Comparison of ENCODE assay signal across 10 mouse cellular contexts in genomic region chr16:21398345-21399051, GRCm38 (mm10). TPM values are rescaled to one million over a fixed set of nuclear protein-coding genes. Genes with fewer than 3 reads are reported as not detected.
A peak's percentile ranks its signal among the peaks of the same experiment; 100 is the strongest.
DNase-seq lines count a peak whose midpoint lies in the region; ATAC-seq and TF ChIP-seq lines count a peak whose summit lies in the region.
"Had no signal": no experiment of that assay in that cellular context is flagged by ENCODE, and none has a peak within 500 bp of the region (broad histone marks: within the 10 kb centered on the region; RNA-seq: fewer than 3 reads in every experiment).

No protein-coding gene starts in this region.

- H3K4me3 ChIP-seq in lung, postnatal 0 days (ENCODE audit: low read depth, low read length) = no peak overlapping the region
- no peak overlapping the region for H3K4me3 ChIP-seq in forebrain, embryonic 14.5 days (ENCODE audit: low read depth, low read length)
- no peak overlapping the region for H3K4me3 ChIP-seq in limb, embryonic 12.5 days (replicated peaks)
- no peak overlapping the region for H3K4me3 ChIP-seq in stomach, embryonic 16.5 days (replicated peaks; ENCODE audit: low read length)
- H3K4me3 ChIP-seq: erythroblast, embryonic 14.5 days had no signal

- no peak for DNase-seq in lung, postnatal 0 days (ENCODE audit: low spot score)
- DNase-seq in lung, postnatal 14 days = no peak
- DNase-seq in forebrain, embryonic 14.5 days (ENCODE audit: low spot score) = peak; percentile 45
- no peak for DNase-seq in frontal cortex, postnatal 14 days (ENCODE audit: low spot score in 2 of 2)
- DNase-seq in urinary bladder, postnatal 4 days (ENCODE audit: low spot score in 2 of 2) = no peak
- no peak for DNase-seq in right cerebral cortex, postnatal 4 days

- H3K4me1 ChIP-seq in lung, postnatal 0 days (ENCODE audit: insufficient read depth, low read depth, low read length) = 0 out of 2 replicates have a peak, but pooled peaks cover 3% of the 10 kb centered on the region
- peaks cover 13% of the 10 kb centered on the region for H3K4me1 ChIP-seq in forebrain, embryonic 14.5 days (ENCODE audit: control insufficient read depth, insufficient read depth, low read length)
- peaks cover 46% of the 10 kb centered on the region for H3K4me1 ChIP-seq in limb, embryonic 12.5 days (replicated peaks)
- H3K4me1 ChIP-seq in stomach, embryonic 16.5 days (ENCODE audit: control insufficient read depth, insufficient read depth, low read length) = peaks cover 17% of the 10 kb centered on the region

- no peaks in the 10 kb centered on the region for H3K36me3 ChIP-seq in lung, postnatal 0 days (ENCODE audit: insufficient read depth, low read length)
- H3K36me3 ChIP-seq in forebrain, embryonic 14.5 days (ENCODE audit: control insufficient read depth, insufficient read depth, low read length) = no peaks in the 10 kb centered on the region
- no peaks in the 10 kb centered on the region for H3K36me3 ChIP-seq in limb, embryonic 12.5 days
- no peaks in the 10 kb centered on the region for H3K36me3 ChIP-seq in stomach, embryonic 16.5 days (ENCODE audit: control insufficient read depth, insufficient read depth, low read length)

- H3K4me2 ChIP-seq in lung, postnatal 0 days (replicated peaks; ENCODE audit: low read depth, low read length) = no peak overlapping the region
- peak overlapping the region; percentile 25; the same call in 1 of the 2 replicates for H3K4me2 ChIP-seq in forebrain, embryonic 14.5 days (ENCODE audit: low read length)
- H3K4me2 ChIP-seq in limb, embryonic 12.5 days = no peak overlapping the region
- H3K4me2 ChIP-seq in stomach, embryonic 16.5 days (ENCODE audit: low read depth, low read length) = no peak overlapping the region

- ATAC-seq in lung, postnatal 0 days = peak; percentile 47
- ATAC-seq in forebrain, embryonic 14.5 days = peak; percentile 35; the same call in 1 of the 2 replicates
- no peak for ATAC-seq in limb, embryonic 12.5 days (ENCODE audit: insufficient number of reproducible peaks, insufficient read depth, low FRiP score, low TSS enrichment, low read depth)
- ATAC-seq in stomach, embryonic 16.5 days (ENCODE audit: insufficient read depth, low FRiP score) = peak; percentile 57; the same call in 1 of the 2 replicates

- TF ChIP-seq EP300 in lung, postnatal 0 days (IDR thresholded peaks at IDR 0.05) = no peak

- H3K27me3 ChIP-seq in lung, postnatal 0 days (replicated peaks; ENCODE audit: insufficient read depth, low read length) = no peaks in the 10 kb centered on the region; the same call in 1 of the 2 replicates
- H3K27me3 ChIP-seq in forebrain, embryonic 14.5 days (replicated peaks; ENCODE audit: control insufficient read depth, insufficient read depth, low read length) = no peaks in the 10 kb centered on the region
- H3K27me3 ChIP-seq in limb, embryonic 12.5 days = no peaks in the 10 kb centered on the region
- H3K27me3 ChIP-seq in stomach, embryonic 16.5 days (ENCODE audit: control insufficient read depth, insufficient read depth, low read length) = no peaks in the 10 kb centered on the region

- TF ChIP-seq CTCF in lung, postnatal 0 days (IDR thresholded peaks at IDR 0.05) = no peak

- H3K9ac ChIP-seq in lung, postnatal 0 days (replicated peaks; ENCODE audit: low read depth) = no peak overlapping the region
- no peak overlapping the region for H3K9ac ChIP-seq in forebrain, embryonic 14.5 days (ENCODE audit: low read length)
- H3K9ac ChIP-seq in limb, embryonic 12.5 days (replicated peaks) = peak overlapping the region; percentile 8; the same call in 1 of the 2 replicates
- peak overlapping the region; percentile 25 for H3K9ac ChIP-seq in stomach, embryonic 16.5 days (ENCODE audit: low read length)
- H3K9ac ChIP-seq: liver, embryonic 14.5 days had no signal

- no peaks in the 10 kb centered on the region for H3K9me3 ChIP-seq in lung, postnatal 0 days (ENCODE audit: low read length)
- H3K9me3 ChIP-seq in forebrain, embryonic 14.5 days (replicated peaks; ENCODE audit: control insufficient read depth, low read length) = no peaks in the 10 kb centered on the region
- no peaks in the 10 kb centered on the region for H3K9me3 ChIP-seq in limb, embryonic 12.5 days
- H3K9me3 ChIP-seq in stomach, embryonic 16.5 days (replicated peaks; ENCODE audit: control insufficient read depth, low read length) = no peaks in the 10 kb centered on the region

- H3K27ac ChIP-seq in lung, postnatal 0 days (ENCODE audit: low read length) = no peak overlapping the region
- peak overlapping the region; percentile 60 for H3K27ac ChIP-seq in forebrain, embryonic 14.5 days (ENCODE audit: low read depth, low read length)
- H3K27ac ChIP-seq in limb, embryonic 12.5 days = peak overlapping the region; percentile 45; the same call in 1 of the 2 replicates
- H3K27ac ChIP-seq in stomach, embryonic 16.5 days (ENCODE audit: low read length) = peak overlapping the region; percentile 19; the same call in 1 of the 2 replicates
- H3K27ac ChIP-seq: liver, embryonic 14.5 days had no signal

- WGBS in lung, postnatal 0 days = 31% methylated on average over 8 of the region's 8 CpGs
- WGBS in forebrain, embryonic 14.5 days = 2% methylated on average over 8 of the region's 8 CpGs
- WGBS in limb, embryonic 12.5 days = 35% methylated on average over 8 of the region's 8 CpGs
- 35% methylated on average over 8 of the region's 8 CpGs for WGBS in stomach, embryonic 16.5 days

RNA-seq across cellular contexts. Expression of gene Vps8, which starts 24.4 kb away (rescaled TPM):
- 9.3 and 9.6 TPM in 2 replicates for polyA plus RNA-seq in lung, postnatal 0 days (2015; fragmentation: Nextera tagmentation; extraction: Ambion mirVana)
- 33.0 and 36.9 TPM in 2 replicates for polyA plus RNA-seq in forebrain, embryonic 14.5 days (2014; fragmentation: Nextera tagmentation; extraction: Ambion mirVana)
- polyA plus RNA-seq in limb, embryonic 12.5 days (2016; fragmentation: Nextera tagmentation; extraction: Ambion mirVana) = 15.9 and 16.3 TPM in 2 replicates
- 20.1 and 25.9 TPM in 2 replicates for polyA plus RNA-seq in stomach, embryonic 16.5 days (2015; fragmentation: Nextera tagmentation; extraction: Ambion mirVana)

Comparison
In these comparisons a context has a peak if more than half of its experiments do, and no peak if none do; other contexts are left out.
1. H3K9ac ChIP-seq: peak in limb, embryonic 12.5 days (single experiment) and stomach, embryonic 16.5 days (single experiment); none in lung, postnatal 0 days (single experiment) and forebrain, embryonic 14.5 days (single experiment).